Mouse (Mus musculus) liver, adult 2 months (tissue): ENCODE data around the gene Plekhs1. TPM values are rescaled to one million over a fixed set of nuclear protein-coding genes. Genes with fewer than 3 reads are reported as not detected.

Source experiments
- DNase-seq: peaks from one replicate; pipeline ENCODE4 v3.0.0-alpha.2; 2011; ENCODE audit warnings: low read depth, low spot score; ENCODE audit errors: extremely low read depth
- H3K27ac ChIP-seq: fragments of 200-500 bp; replicated peaks from 2 replicates; pipeline ENCODE4 v1.5.1; 2012; ENCODE audit warnings: low read depth, mild to moderate bottlenecking, control low read depth, inconsistent platforms, low read length; ENCODE audit not compliant: insufficient read depth
- H3K27me3 ChIP-seq: fragments of 200-500 bp; 2 replicates; pipeline ENCODE4 v1.6.1; 2012; ENCODE audit warnings: mild to moderate bottlenecking, moderate library complexity, low read length, inconsistent platforms; ENCODE audit not compliant: control insufficient read depth, insufficient read depth
- H3K36me3 ChIP-seq: fragments of 200-500 bp; 2 replicates; pipeline ENCODE4 v1.6.1; 2012; ENCODE audit warnings: low read length, inconsistent platforms; ENCODE audit not compliant: control insufficient read depth, insufficient read depth
- H3K4me1 ChIP-seq: fragments of 200-500 bp; 2 replicates; pipeline ENCODE4 v1.6.1; 2011; ENCODE audit warnings: low read length; ENCODE audit not compliant: control insufficient read depth, insufficient read depth
- H3K4me3 ChIP-seq: fragments of 200-500 bp; 2 replicates; pipeline ENCODE4 v1.5.1; 2011; ENCODE audit warnings: low read depth, mild to moderate bottlenecking, control low read depth, low read length, moderate library complexity; ENCODE audit not compliant: insufficient read depth
- H3K79me2 ChIP-seq: fragments of 200-500 bp; 2 replicates; pipeline ENCODE4 v1.6.1; 2012; ENCODE audit warnings: inconsistent platforms, mild to moderate bottlenecking, low read length, moderate library complexity; ENCODE audit not compliant: control insufficient read depth, insufficient read depth
- H3K9ac ChIP-seq: fragments of 200-500 bp; 2 replicates; pipeline ENCODE4 v1.6.1; 2012; ENCODE audit warnings: low read depth, mild to moderate bottlenecking, control low read depth, inconsistent platforms, low read length
- CTCF ChIP-seq: fragments of 200-500 bp; IDR thresholded peaks from 2 replicates; pipeline ENCODE4 v1.5.1; 2011; ENCODE audit warnings: low read depth, low read length, control low read depth
- POLR2A ChIP-seq: fragments of 200-500 bp; IDR thresholded peaks from 2 replicates; pipeline ENCODE4 v1.6.1; 2011; ENCODE audit warnings: low read length, control low read depth; ENCODE audit not compliant: insufficient read depth; ENCODE audit errors: extremely low read depth
- WGBS: fragments of 180-500 bp; shearing (Covaris S2); methylation state at CpG from one replicate; pipeline ENCODE4 v1.1.7; 2018; 5-methylcytosine and 5-hydroxymethylcytosine counted together
- polyA plus RNA-seq: library from polyadenylated mRNA; depleted of rRNA; stranded (reverse); fragments of >200 nt; gene quantifications from 2 replicates; pipeline ENCODE4 v1.2.3, GENCODE M21; 2012
- total RNA-seq: library from RNA; depleted of rRNA; stranded (reverse); fragments of >200 nt; gene quantifications from 2 replicates; pipeline ENCODE4 v1.2.3, GENCODE M21; 2014

Plekhs1 gene
- total and polyA plus RNA-seq, 2 experiments, result 0.07 TPM; not detected in 1

DNA sequence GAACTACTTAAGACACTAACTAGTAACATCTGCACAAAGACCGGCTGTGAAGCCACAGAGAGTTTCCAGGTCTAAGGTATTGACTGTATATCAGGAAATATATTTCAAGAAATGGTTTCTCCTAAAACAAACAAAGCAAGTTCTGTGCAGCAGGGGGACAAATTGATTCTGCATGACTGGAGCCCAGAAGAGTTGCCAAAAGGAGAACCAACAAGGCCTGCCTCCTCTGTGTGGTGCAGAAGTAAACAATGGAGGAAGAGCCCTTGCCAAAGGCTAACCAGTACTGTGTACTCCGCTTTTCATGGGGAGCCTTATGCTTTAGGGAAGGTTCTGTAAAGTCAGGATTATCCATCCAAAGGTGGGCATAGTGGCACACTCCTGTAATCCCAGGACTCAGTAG lies 1.2 kb upstream of the Plekhs1 start:
- Histone ChIP-seq H3K4me3 (no peak overlapping the region), H3K9ac (no peak overlapping the region), H3K27ac (no peak overlapping the region), H3K27me3 (no peaks in the 10 kb centered on the region), H3K79me2 (no peaks in the 10 kb centered on the region), H3K4me1 (peaks cover 2% of the 10 kb centered on the region), H3K36me3 (no peaks in the 10 kb centered on the region)
- 81% methylated on average over 2 of the region's 2 CpGs for WGBS
- TF ChIP-seq POLR2A (no peak), CTCF (no peak)
- no peak for DNase-seq

GRCm38 (mm10) chr19:56462786-56463185 lies 1.3 kb downstream of the Plekhs1 start:
- Histone ChIP-seq H3K4me1 (peaks cover 2% of the 10 kb centered on the region), H3K27me3 (no peaks in the 10 kb centered on the region), H3K9ac (no peak overlapping the region), H3K36me3 (no peaks in the 10 kb centered on the region), H3K27ac (no peak overlapping the region), H3K79me2 (no peaks in the 10 kb centered on the region), H3K4me3 (no peak overlapping the region)
- 73% methylated on average over 4 of the region's 4 CpGs for WGBS
- no peak for DNase-seq
- TF ChIP-seq CTCF, result no peak
- TF ChIP-seq POLR2A, result no peak

DNA sequence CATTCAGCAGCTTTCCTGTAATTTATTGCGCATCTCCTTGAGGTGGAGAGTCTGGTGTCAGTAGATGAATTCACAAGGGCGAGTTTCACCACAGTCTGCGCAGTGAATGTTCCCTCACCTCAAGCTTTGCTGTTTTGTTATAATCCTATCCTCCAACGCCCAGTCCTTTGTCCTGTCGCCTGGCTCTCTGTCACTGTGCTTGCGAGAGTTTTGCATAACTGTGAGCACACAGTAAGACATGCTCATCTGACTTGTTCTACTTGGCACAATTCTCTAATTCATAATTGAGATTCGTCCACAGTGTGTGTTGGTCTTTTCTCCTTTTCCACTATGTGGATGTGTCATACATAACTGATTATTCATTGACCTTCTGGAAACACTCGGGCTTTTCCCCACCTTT lies 5.0 kb downstream of the Plekhs1 start:
- TF ChIP-seq POLR2A, result no peak
- no peak for TF ChIP-seq CTCF
- Histone ChIP-seq H3K27ac (no peak overlapping the region), H3K4me1 (peaks cover 1% of the 10 kb centered on the region), H3K9ac (no peak overlapping the region), H3K79me2 (no peaks in the 10 kb centered on the region), H3K4me3 (no peak overlapping the region), H3K27me3 (no peaks in the 10 kb centered on the region), H3K36me3 (no peaks in the 10 kb centered on the region)
- no peak for DNase-seq
- WGBS, result 91% methylated on average over 8 of the region's 8 CpGs

DNA sequence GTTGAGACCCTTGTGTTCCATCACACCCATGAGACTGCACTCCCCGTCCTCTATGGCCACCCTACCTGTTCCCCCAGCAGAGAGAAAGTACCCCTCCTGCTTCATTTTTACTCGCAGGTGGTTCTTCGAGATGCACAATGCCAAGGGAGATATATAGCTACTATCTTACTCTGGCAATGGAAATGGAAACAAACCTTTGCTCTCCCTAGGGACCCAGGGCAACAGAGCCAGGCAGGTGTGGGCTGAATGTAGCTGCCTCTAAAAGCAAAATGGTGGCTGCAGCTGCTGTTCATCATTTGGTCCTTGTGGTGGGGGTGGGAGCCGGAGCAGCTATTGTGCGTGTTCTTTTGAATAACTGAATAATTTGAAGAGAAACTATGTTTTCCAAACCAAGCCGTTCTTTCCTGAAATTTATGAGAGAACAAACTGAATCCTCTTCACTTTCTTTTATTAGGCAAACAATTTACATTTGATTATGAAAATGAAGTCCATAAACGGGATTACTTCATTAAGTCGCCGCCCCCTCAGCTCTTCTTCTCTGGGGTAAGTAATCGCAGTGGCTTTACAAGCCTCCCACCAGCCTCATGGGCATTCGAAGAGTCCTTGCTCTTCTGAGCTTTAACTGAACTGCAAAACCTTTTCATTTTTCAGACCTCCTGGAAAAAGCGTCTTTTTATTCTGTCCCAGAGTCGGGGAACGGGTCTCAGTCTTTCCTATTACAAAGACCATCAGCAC lies 9.0 kb downstream of the Plekhs1 start:
- TF ChIP-seq CTCF, result no peak
- no peak for TF ChIP-seq POLR2A
- 89% methylated on average over 14 of the region's 14 CpGs for WGBS
- Histone ChIP-seq H3K27ac (no peak overlapping the region), H3K79me2 (no peaks in the 10 kb centered on the region), H3K4me3 (no peak overlapping the region), H3K36me3 (no peaks in the 10 kb centered on the region), H3K9ac (no peak overlapping the region), H3K4me1 (no peaks in the 10 kb centered on the region), H3K27me3 (no peaks in the 10 kb centered on the region; the same call in 1 of the 2 replicates)
- DNase-seq, result no peak

GRCm38 (mm10) chr19:56471934-56472333 lies 10.5 kb downstream of the Plekhs1 start:
- Histone ChIP-seq H3K9ac (no peak overlapping the region), H3K4me1 (no peaks in the 10 kb centered on the region), H3K27me3 (no peaks in the 10 kb centered on the region; the same call in 1 of the 2 replicates), H3K36me3 (no peaks in the 10 kb centered on the region), H3K4me3 (no peak overlapping the region), H3K27ac (no peak overlapping the region), H3K79me2 (no peaks in the 10 kb centered on the region)
- 90% methylated on average over 10 of the region's 10 CpGs for WGBS
- no peak for TF ChIP-seq CTCF
- no peak for TF ChIP-seq POLR2A
- DNase-seq, result no peak

GRCm38 (mm10) chr19:56474869-56475550 lies 13.6 kb downstream of the Plekhs1 start:
- H3K9ac ChIP-seq, result no peak overlapping the region
- no peak overlapping the region for H3K27ac ChIP-seq
- WGBS, result 62% methylated on average over 19 of the region's 19 CpGs
- no peaks in the 10 kb centered on the region for H3K4me1 ChIP-seq
- no peaks in the 10 kb centered on the region for H3K36me3 ChIP-seq
- DNase-seq, result no peak
- no peaks in the 10 kb centered on the region; the same call in 1 of the 2 replicates for H3K27me3 ChIP-seq
- no peaks in the 10 kb centered on the region for H3K79me2 ChIP-seq
- H3K4me3 ChIP-seq, result no peak overlapping the region
- TF ChIP-seq CTCF (no peak), POLR2A (no peak)
